Mouse (Mus musculus): ENCODE measurements around the gene Gdi1. TPM values are rescaled to one million over a fixed set of nuclear protein-coding genes. Genes with fewer than 3 reads are reported as not detected.
A peak's percentile ranks its signal among the peaks of the same experiment; 100 is the strongest.

Gdi1 gene
- polyA plus RNA-seq, 1 experiment: 182 TPM

- Histone ChIP-seq H3K4me1 (ENCODE audit: control insufficient read depth, insufficient read depth, insufficient read length) (no peaks in the 10 kb centered on the region), H3K27ac (ENCODE audit: insufficient read depth, low read length) (no peak overlapping the region), H3K36me3 (ENCODE audit: control insufficient read depth, insufficient read depth, low read length) (no peaks in the 10 kb centered on the region; the same call in 1 of the 2 replicates), H3K4me3 (ENCODE audit: extremely low read depth, insufficient read depth, insufficient read length) (no peak overlapping the region), H3K27me3 (ENCODE audit: control insufficient read depth, insufficient read depth, low read length) (no peaks in the 10 kb centered on the region)
- 71% methylated on average over 4 of the region's 4 CpGs for WGBS
- no peak for TF ChIP-seq CTCF (IDR thresholded peaks at IDR 0.05; ENCODE audit: extremely low read depth, insufficient read depth, insufficient read length, insufficient replicate concordance)
- no peak for TF ChIP-seq POLR2A (IDR thresholded peaks at IDR 0.05; ENCODE audit: low read depth, low read length)
- DNase-seq (ENCODE audit: low read depth in 1 of 2, low spot score in 2 of 2): no peak
These were observed 11.4 kb upstream of the Gdi1 start for GRCm38 (mm10) chrX:74293431-74293830.

DNA sequence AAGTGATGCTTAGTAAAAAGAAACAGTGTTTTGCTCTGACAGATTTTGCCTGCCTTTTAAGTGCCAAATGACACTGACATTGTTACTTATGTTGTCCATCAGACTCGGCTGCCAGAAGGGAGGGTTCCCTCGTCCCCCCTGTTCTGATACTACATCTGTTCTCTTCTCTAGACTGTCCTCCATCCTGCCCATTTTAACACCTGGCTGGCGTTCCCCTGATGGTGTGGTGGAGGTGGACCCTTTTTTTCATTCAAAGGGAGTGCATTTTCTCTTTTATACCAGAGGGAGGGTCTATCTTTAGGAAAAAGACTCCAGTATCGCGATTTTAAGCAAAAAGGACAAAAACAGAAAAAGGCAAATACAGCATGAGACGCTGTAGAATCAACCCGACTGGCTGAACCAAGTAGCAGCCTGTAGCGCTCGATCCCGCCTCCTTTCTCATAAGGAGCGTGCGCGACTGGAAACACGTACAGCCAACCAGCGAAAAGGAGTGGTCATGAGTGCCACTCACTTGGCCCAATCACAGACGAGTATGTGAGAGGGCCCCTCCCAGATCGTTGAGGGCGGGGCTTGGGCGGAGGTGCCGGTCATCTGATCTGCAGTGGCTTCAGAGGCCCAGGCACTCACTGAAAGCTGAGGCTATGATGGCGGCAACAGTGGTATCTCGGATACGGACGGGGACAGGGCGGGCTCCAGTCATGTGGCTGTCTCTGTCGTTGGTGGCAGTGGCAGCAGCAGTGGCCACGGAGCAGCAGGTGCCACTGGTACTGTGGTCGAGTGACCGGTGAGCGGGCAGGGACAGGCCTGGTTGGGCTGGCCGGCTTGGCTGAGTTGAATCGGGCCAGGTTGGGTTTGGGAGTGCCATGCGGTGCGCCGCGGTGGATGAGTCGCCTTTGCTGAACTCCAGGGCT is 8.0 kb upstream of the Gdi1 start, which contains the start of gene Atp6ap1:
Atp6ap1 (plus strand) TSS at position 560 of the 911 bp plus-strand sequence.
- peak within 1 kb of the TSS; percentile 77 for H3K27ac ChIP-seq (ENCODE audit: insufficient read depth, low read length)
- H3K4me3 ChIP-seq (ENCODE audit: extremely low read depth, insufficient read depth, insufficient read length): peak within 1 kb of the TSS; percentile 93
- peak; percentile 89 to 92 for DNase-seq (ENCODE audit: low read depth in 1 of 2, low spot score in 2 of 2)
- WGBS: 26% methylated on average over 37 of the region's 37 CpGs
- TF ChIP-seq CTCF (IDR thresholded peaks at IDR 0.05; ENCODE audit: extremely low read depth, insufficient read depth, insufficient read length, insufficient replicate concordance) (no peak), POLR2A (IDR thresholded peaks at IDR 0.05; ENCODE audit: low read depth, low read length) (peak; percentile 54; the same call in 1 of the 2 replicates)
- H3K4me1 ChIP-seq (ENCODE audit: control insufficient read depth, insufficient read depth, insufficient read length): peaks cover 5% of the 10 kb centered on the region; the same call in 1 of the 2 replicates
- H3K27me3 ChIP-seq (ENCODE audit: control insufficient read depth, insufficient read depth, low read length): no peaks in the 10 kb centered on the region
- peaks cover 8% of the 10 kb centered on the region for H3K36me3 ChIP-seq (ENCODE audit: control insufficient read depth, insufficient read depth, low read length)

- Histone ChIP-seq H3K36me3 (ENCODE audit: control insufficient read depth, insufficient read depth, low read length) (peaks cover 12% of the 10 kb centered on the region), H3K27ac (ENCODE audit: insufficient read depth, low read length) (no peak overlapping the region; the same call in 1 of the 2 replicates), H3K4me3 (ENCODE audit: extremely low read depth, insufficient read depth, insufficient read length) (no peak overlapping the region), H3K27me3 (ENCODE audit: control insufficient read depth, insufficient read depth, low read length) (no peaks in the 10 kb centered on the region), H3K4me1 (ENCODE audit: control insufficient read depth, insufficient read depth, insufficient read length) (peaks cover 5% of the 10 kb centered on the region; the same call in 1 of the 2 replicates)
- DNase-seq (ENCODE audit: low read depth in 1 of 2, low spot score in 2 of 2): no peak
- no peak for TF ChIP-seq POLR2A (IDR thresholded peaks at IDR 0.05; ENCODE audit: low read depth, low read length)
- TF ChIP-seq CTCF (IDR thresholded peaks at IDR 0.05; ENCODE audit: extremely low read depth, insufficient read depth, insufficient read length, insufficient replicate concordance): no peak
- 81% methylated on average over 1 of the region's 1 CpGs for WGBS
These were observed 6.5 kb upstream of the Gdi1 start for GRCm38 (mm10) chrX:74298348-74298747.

DNA sequence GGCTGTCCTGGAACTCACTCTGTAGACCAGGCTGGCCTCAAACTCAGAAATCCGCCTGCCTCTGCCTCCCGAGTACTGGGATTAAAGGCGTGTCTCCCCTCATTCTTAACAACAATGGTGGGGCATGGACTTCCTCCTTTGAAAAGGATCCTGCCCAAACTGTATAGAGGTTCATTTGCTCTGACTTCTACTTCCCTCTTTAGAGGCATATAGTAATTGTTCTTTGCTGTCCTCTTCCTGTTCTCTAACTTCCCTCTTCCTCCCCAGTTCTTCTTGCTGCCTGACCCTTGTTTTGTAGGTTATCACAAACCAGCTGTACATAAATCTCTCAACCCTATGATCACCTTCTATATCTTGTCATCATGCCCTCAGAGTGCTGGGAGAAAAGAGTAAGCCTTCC is 5.1 kb upstream of the Gdi1 start:
- no peak overlapping the region for H3K4me3 ChIP-seq (ENCODE audit: extremely low read depth, insufficient read depth, insufficient read length)
- TF ChIP-seq CTCF (IDR thresholded peaks at IDR 0.05; ENCODE audit: extremely low read depth, insufficient read depth, insufficient read length, insufficient replicate concordance): no peak
- no peak for TF ChIP-seq POLR2A (IDR thresholded peaks at IDR 0.05; ENCODE audit: low read depth, low read length)
- DNase-seq (ENCODE audit: low read depth in 1 of 2, low spot score in 2 of 2): no peak
- peaks cover 13% of the 10 kb centered on the region for H3K36me3 ChIP-seq (ENCODE audit: control insufficient read depth, insufficient read depth, low read length)
- no peaks in the 10 kb centered on the region for H3K27me3 ChIP-seq (ENCODE audit: control insufficient read depth, insufficient read depth, low read length)
- H3K4me1 ChIP-seq (ENCODE audit: control insufficient read depth, insufficient read depth, insufficient read length): peaks cover 5% of the 10 kb centered on the region; the same call in 1 of the 2 replicates
- H3K27ac ChIP-seq (ENCODE audit: insufficient read depth, low read length): peak overlapping the region; percentile 71
- WGBS: 42% methylated on average over 3 of the region's 3 CpGs

DNA sequence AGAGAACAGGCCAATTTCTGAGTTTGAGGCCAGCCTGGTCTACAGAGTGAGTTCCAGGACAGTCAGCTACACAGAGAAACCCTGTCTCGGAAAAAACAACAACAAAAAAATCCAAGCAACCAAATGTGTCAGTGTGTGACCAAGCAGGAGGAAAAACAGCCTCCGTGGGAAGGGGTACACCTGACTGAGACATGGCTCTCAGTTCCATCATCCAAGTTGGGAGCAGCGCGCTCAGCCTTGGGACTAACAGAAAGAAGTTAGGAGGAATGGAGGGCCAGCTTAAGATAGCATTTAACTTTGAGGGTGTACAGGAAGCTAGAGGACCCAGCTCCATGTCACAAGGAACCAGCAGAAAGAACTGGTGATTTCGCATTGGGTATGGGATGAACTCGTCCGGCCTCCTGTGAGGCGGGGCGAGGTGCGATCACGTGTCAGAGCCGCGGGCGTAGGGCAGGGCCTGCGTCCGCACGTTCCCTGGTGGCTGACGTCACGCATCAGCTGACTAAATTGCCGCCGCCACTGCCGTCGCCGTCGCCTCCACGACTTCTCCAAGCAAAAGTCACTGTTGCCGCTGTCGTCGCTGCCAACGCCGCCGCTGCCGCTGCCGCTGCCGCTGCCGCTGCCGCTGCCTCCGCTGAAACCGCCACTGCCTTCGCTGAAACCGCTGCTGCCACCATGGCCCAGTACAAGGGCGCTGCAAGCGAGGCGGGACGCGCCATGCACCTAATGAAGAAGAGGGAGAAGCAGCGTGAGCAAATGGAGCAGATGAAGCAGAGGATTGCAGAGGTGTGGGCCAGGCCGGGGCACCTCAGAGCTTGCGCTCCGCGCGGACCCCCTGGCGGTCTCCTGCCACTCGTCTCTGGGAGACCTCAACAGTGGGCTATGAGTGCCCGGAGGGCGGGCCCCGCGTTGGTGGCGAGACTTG is 8.0 kb downstream of the Gdi1 start, which contains the start of gene Fam50a:
Fam50a (plus strand) TSS at position 494 of the 925 bp plus-strand sequence.
- 23% methylated on average over 59 of the region's 59 CpGs for WGBS
- Histone ChIP-seq H3K4me3 (ENCODE audit: extremely low read depth, insufficient read depth, insufficient read length) (peak within 1 kb of the TSS; percentile 90), H3K27me3 (ENCODE audit: control insufficient read depth, insufficient read depth, low read length) (no peaks in the 10 kb centered on the region), H3K4me1 (ENCODE audit: control insufficient read depth, insufficient read depth, insufficient read length) (no peaks in the 10 kb centered on the region; the same call in 1 of the 2 replicates), H3K36me3 (ENCODE audit: control insufficient read depth, insufficient read depth, low read length) (peaks cover 10% of the 10 kb centered on the region), H3K27ac (ENCODE audit: insufficient read depth, low read length) (peak within 1 kb of the TSS; percentile 92)
- TF ChIP-seq CTCF (IDR thresholded peaks at IDR 0.05; ENCODE audit: extremely low read depth, insufficient read depth, insufficient read length, insufficient replicate concordance): no peak
- no peak; the same call in 1 of the 2 replicates for TF ChIP-seq POLR2A (IDR thresholded peaks at IDR 0.05; ENCODE audit: low read depth, low read length)
- DNase-seq (ENCODE audit: low read depth in 1 of 2, low spot score in 2 of 2): peak; percentile 77 to 85

GRCm38 (mm10) chrX:74328725-74329161 is 23.9 kb downstream of the Gdi1 start, which contains the start of gene Plxna3:
TSS of gene Plxna3 (plus strand) at chrX:74329066.
- Histone ChIP-seq H3K36me3 (ENCODE audit: control insufficient read depth, insufficient read depth, low read length) (no peaks in the 10 kb centered on the region), H3K27ac (ENCODE audit: insufficient read depth, low read length) (no peak within 1 kb of the TSS), H3K4me3 (ENCODE audit: extremely low read depth, insufficient read depth, insufficient read length) (peak within 1 kb of the TSS; percentile 55), H3K27me3 (ENCODE audit: control insufficient read depth, insufficient read depth, low read length) (no peaks in the 10 kb centered on the region), H3K4me1 (ENCODE audit: control insufficient read depth, insufficient read depth, insufficient read length) (no peaks in the 10 kb centered on the region)
- 26% methylated on average over 29 of the region's 30 CpGs for WGBS
- TF ChIP-seq POLR2A (IDR thresholded peaks at IDR 0.05; ENCODE audit: low read depth, low read length) (no peak), CTCF (IDR thresholded peaks at IDR 0.05; ENCODE audit: extremely low read depth, insufficient read depth, insufficient read length, insufficient replicate concordance) (no peak)
- DNase-seq (ENCODE audit: low read depth in 1 of 2, low spot score in 2 of 2): peak; percentile 29 to 49

All from spleen, adult 2 months (tissue).